Mouse (Mus musculus) neutrophil, adult 5-6 weeks (primary cell): Measurements from ENCODE around the gene B3gnt9. TPM values are rescaled to one million over a fixed set of nuclear protein-coding genes. Genes with fewer than 3 reads are reported as not detected.
A peak's percentile ranks its signal among the peaks of the same experiment; 100 is the strongest.
"Not testable (repeated sequence)": the region's sequence is repeated elsewhere in the genome, so short reads cannot be mapped to it uniquely, and the experiment has no call there.

ENCODE experiments used
- ATAC-seq: fragments of 151-379, 151-347 bp; 2 replicates; pipeline ENCODE4 v1.8.0; 2017; ENCODE audit warnings: mild to moderate bottlenecking, moderate TSS enrichment; ENCODE audit not compliant: insufficient number of reproducible peaks, poor library complexity, low FRiP score, severe bottlenecking; ENCODE audit errors: extremely low read depth
- total RNA-seq: library from RNA; stranded (forward); fragments of 200-1000 nt; gene quantifications from 2 replicates; pipeline ENCODE4 v1.2.3, GENCODE M21; 2017

The B3gnt9 gene
- total RNA-seq, 1 experiment from 2014 or later: 0.35 TPM

DNA sequence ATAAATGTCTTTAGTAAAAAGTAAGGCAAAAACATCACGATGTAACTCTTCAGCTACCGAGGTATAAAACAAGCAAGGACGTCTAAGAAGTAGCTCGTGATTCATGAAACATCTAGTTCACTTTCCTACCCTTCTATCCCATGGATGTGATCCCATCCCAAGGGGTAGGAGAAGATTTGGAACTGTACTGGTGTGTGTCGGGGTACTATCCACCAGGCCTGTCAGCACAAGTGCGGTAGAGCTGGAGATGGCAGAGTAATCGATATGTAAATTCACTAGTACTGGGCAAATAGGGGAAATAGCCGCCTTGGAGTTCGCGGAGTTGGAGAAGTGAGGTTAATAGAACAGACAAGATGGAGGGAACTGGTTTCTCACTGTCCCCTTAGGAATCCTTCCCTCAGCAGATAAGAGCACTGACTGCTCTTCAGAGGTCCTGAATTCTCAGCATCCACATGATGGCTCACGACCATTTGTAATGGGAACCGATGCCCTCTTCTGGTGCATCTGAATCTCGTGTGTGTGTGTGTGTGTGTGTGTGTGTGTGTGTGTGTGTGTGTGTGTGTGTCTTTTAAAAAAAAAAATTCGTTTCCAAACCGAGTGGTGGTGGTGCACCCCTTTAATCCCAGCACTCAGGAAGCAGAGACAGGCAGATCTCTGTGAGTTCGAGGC lies 8.4 kb upstream of the B3gnt9 start:
- no peak for ATAC-seq

- ATAC-seq: no peak
Measured at GRCm38 (mm10) chr8:105261326-105261980, 6.5 kb upstream of the B3gnt9 start.

DNA sequence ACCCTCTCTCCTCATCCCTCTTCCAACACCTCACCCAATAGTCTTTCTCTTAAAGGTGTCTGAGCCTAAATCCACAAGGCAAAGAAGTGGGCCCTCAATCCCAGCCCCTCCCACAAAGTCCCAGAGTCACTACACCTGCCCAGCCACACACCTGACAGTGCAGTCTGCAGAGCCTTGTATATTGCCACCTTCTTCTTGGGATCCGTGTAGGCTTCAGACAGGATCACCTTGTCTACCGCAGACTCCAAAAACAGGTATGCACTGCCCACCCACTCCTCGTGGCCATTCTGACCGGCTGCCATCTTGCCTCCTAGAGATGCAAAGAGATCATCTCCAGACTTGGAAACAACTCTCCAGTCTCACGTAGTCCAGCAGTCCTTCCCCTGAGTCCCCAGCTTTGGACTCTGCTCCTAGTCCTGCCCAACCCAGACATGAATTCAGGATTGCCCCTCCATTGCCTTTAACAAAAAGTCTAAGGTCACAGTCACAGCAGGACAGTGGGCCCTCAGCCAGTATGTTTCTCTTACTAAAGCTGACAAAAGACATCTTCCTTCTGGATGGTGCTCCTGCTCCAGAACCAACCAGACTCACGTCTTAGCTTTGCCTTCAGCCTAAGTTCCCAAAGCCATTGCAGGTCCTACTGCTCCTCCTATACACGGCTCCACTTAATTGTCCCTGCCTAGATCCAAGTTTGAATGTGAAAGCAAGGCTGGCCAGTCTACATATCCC lies 5.6 kb upstream of the B3gnt9 start:
- ATAC-seq: no peak

DNA sequence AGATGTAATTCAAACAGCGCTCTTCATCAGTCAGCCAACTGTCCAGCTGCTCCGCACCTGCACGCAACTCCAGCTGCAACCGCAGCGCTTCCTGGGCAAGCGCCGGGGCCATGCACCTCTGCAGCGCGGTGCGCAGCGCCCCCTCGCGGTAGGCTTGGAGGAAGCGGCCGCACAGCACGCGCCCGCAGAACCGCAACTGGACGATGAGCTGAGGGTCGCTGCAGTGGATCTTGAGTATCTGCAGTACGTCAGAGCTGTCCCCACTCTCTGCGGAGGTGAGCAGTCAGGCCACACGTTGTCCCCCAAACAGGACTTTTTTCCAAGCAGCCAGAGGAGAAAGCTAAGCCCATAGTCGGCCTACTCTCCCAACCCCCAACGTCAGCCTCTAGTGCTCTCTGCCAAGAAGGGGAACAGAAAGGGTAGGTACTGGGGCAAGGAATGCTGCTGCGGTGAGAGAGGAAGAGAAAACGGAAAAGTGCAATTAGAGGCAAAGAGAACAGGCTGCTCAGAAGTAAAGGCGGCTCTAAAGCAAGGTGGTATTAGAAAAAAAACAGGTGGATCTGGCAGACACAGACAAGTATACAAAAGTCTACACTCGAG lies 4.9 kb upstream of the B3gnt9 start:
- peak; percentile 45 for ATAC-seq

DNA sequence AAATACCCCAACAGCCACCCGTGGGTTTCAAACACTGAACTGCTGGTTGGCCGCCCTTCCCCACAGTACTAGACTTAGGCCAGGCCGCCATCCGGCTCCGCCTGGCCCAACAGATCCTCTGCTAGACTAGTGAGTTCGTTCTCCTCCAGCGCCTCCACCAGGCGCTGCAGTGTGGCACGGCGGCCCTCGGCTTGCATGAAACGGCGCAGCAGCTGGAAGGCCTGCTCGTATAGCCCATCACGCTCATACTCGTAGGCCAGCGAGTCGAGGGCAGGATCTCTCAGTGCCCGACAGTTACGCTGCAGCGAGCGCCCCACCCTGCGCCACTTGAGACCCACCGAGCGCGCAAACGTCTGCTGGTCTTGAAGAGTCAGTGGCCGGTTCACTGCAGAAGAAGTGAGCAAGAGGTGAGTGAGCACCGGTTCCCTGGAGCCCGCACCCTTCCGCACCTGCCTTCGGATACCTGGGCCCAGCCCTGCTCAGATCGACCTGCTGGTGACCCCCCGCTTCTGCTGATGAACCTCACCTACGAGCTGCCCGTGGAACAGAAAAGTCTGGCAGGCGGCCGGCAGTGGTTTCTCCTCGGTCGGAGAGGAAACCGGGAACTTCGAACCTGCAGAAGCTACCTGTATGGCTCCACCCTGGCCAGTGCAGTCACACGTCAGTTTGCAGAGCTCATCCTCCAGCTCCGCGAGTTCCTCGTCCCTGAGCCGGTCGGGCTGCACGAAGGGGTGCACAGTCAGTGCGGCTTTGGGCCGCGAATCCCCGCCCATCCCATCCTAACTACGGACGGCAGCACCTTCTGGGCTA lies 4.2 kb upstream of the B3gnt9 start:
- ATAC-seq: no peak

- ATAC-seq: no peak
Measured at GRCm38 (mm10) chr8:105257318-105258114, 2.6 kb upstream of the B3gnt9 start.

- peak; percentile 66 for ATAC-seq
Measured at GRCm38 (mm10) chr8:105254152-105254965, 594 bp downstream of the B3gnt9 start.

- ATAC-seq: no peak
Measured at GRCm38 (mm10) chr8:105253766-105254151, 1.2 kb downstream of the B3gnt9 start.

DNA sequence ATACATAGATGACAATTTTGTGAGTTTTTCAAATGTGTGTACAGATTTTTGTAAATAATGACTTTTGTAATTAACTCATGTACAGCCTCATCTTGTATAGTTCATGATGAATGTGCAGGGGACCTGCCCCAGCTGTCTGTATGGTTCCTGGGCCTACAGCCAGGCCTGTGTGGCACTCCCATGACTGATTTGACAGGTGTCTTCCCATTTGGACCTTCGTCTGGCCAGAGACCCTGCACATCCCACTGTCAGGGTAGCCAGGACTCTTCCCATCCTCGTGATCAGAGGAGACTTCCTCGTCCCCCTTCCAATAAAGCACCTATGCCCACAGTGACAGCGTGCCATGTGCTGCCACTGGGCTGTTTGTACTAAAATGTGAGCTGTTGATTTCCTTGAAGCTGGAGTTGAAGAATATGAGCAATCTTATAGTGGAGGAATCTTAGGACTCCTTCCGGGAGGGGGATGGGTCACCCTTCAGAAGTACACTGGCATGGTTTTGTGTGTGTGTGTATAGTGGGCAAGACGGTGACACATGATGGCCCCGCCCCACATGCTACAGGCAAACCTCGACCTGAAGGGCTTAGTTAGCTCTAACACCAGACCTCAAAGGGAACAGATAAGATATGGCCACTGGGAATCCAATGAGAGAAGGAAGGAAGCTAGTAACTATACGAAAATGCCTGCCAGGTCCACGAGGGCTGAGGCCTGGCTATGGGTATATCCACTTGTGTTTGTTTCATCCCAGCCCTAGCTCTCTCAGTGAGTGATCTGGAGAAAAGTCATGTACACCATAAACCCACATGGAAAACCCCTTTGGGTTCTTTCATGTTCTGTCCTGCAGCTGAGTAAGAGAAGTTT lies 2.0 kb downstream of the B3gnt9 start:
- ATAC-seq: no peak

- no peak for ATAC-seq
Measured at GRCm38 (mm10) chr8:105251954-105252353, 3.0 kb downstream of the B3gnt9 start.

DNA sequence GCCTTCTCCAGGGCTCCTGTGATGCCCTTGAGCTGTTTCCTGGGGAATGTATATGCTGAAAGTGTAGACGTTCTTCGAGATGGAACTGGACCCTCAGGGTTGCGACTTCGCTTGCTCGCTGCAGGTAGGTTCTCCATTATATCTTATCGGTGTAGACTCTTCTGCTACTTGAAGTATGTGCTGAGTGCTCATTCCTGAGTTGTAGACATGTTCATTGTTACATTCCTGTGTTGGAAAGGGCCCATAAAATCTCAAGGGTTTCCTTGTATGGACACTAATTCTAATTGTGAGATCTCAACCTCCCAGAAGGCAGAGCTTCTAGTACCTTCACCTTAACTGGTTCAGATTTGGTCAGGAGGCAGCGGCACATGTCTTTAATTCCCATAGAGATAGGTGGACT lies 13.9 kb downstream of the B3gnt9 start:
- ATAC-seq: no peak

DNA sequence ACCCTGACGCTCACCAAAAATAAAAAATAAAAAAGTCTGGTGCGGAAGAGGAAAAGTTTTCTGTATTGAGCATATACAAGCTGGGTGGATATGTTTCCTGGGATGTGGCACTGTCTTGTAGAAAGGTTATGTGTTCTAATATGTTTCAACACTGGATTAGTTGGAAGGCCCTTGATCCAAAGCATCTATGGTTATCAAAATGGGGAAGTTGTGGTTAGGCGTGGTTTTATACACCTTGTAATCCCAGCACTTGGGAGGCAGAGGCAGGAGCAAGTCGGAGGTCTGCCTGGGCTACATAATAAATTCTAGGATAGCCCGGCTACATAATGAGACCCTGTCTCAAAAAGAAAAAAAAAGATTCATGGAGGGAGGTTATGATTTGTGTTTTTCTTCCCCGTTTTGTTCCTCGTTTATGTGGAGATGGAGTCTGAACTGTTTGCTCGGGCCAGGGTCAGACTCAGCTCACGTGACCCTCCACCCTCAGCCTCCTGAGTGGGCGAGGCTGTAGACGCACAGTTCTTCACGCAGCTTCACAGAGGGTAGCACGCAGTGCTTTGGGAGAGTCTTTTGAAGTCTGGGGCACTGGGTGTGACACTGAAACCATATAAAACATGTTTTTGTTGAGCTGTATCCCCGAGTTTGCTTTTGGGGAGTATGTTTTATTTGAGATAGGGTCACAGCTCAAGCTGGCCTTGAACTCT lies 17.4 kb downstream of the B3gnt9 start:
- no peak for ATAC-seq

DNA sequence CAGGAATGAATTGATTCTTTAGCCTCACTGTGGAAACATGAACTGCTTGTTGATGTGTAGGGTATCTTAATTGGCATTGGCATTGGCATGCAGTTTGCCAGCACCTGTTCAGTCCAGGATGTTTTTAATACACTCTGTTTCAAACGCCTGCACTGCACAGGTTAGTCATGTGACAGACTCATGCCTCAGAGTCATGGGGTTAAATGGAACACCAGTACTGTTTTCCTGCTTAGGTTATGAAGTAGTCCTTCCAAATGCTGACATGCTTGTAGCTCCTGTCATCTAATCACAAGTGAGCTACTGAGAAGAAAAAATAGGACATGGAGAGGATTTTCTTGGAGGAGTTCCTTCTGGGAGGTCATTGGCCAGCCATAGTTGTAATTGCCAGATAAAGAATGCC lies 19.7 kb downstream of the B3gnt9 start:
- no peak for ATAC-seq

GRCm38 (mm10) chr8:105233126-105233935 lies 21.6 kb downstream of the B3gnt9 start:
- no peak for ATAC-seq

DNA sequence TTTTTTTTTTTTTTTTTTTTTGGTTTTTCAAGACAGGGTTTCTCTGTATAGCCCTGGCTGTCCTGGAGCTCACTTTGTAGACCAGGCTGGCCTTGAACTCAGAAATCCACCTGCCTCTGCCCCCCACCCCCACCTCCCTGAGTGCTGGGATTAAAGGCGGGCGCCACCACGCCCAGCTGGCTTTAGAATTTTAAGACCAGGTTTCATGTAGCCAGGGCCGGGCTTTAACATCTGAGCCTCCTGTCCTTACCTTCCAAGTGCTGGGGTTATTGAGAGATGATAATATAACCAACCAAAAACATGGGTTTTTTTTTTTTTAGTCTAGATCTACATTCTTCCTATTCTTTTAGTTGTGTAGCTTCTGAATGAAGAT lies 22.6 kb downstream of the B3gnt9 start:
- not testable (repeated sequence) for ATAC-seq
